Mouse (Mus musculus) urinary bladder, postnatal 14 days (tissue): ENCODE results near the gene Igf1r.
"Not testable (repeated sequence)": the region's sequence is repeated elsewhere in the genome, so short reads cannot be mapped to it uniquely, and the experiment has no call there.

Source experiments
- DNase-seq: peaks from one replicate; pipeline ENCODE4 v3.0.0; 2021; ENCODE audit warnings: low spot score

Igf1r gene

GRCm38 (mm10) chr7:68270551-68270950 lies 317.9 kb downstream of the Igf1r start:
- no peak for DNase-seq

GRCm38 (mm10) chr7:68271816-68272215 lies 319.2 kb downstream of the Igf1r start:
- no peak for DNase-seq

- DNase-seq, result no peak
Observed at GRCm38 (mm10) chr7:68272607-68273006, 320.0 kb downstream of the Igf1r start.

GRCm38 (mm10) chr7:68273515-68273914 lies 320.9 kb downstream of the Igf1r start, which contains the start of gene Fam169b:
Gene Fam169b, plus strand, starts transcription at chr7:68273839.
- no peak for DNase-seq

GRCm38 (mm10) chr7:68274218-68274617 lies 321.6 kb downstream of the Igf1r start:
- DNase-seq, result no peak

- no peak for DNase-seq
Observed at GRCm38 (mm10) chr7:68274951-68275350, 322.3 kb downstream of the Igf1r start.

- not testable (repeated sequence) for DNase-seq
Observed at GRCm38 (mm10) chr7:68275445-68275837, 322.8 kb downstream of the Igf1r start.

- DNase-seq, result no peak
Observed at GRCm38 (mm10) chr7:68275838-68276731, 323.5 kb downstream of the Igf1r start.

- no peak for DNase-seq
Observed at GRCm38 (mm10) chr7:68277054-68277896, 324.6 kb downstream of the Igf1r start.

- DNase-seq, result no peak
Observed at GRCm38 (mm10) chr7:68277897-68278270, 325.3 kb downstream of the Igf1r start.

GRCm38 (mm10) chr7:68278385-68278784 lies 325.8 kb downstream of the Igf1r start:
- DNase-seq, result no peak

- DNase-seq, result no peak
Observed at GRCm38 (mm10) chr7:68278908-68279307, 326.3 kb downstream of the Igf1r start.

- no peak for DNase-seq
Observed at GRCm38 (mm10) chr7:68279481-68279880, 326.9 kb downstream of the Igf1r start.

GRCm38 (mm10) chr7:68280352-68280869 lies 327.8 kb downstream of the Igf1r start:
- DNase-seq, result no peak

GRCm38 (mm10) chr7:68281341-68281740 lies 328.7 kb downstream of the Igf1r start:
- DNase-seq, result no peak

- no peak for DNase-seq
Observed at GRCm38 (mm10) chr7:68282304-68283132, 329.9 kb downstream of the Igf1r start.

GRCm38 (mm10) chr7:68283133-68283520 lies 330.5 kb downstream of the Igf1r start:
- DNase-seq, result not testable (repeated sequence)
